Mouse (Mus musculus): ENCODE results near the gene Ccdc107.

- TF ChIP-seq POLR2A (IDR thresholded peaks at IDR 0.05; ENCODE audit: borderline replicate concordance, extremely low read depth, low read depth, low read length): no peak
- TF ChIP-seq CTCF (IDR thresholded peaks at IDR 0.05; ENCODE audit: insufficient read depth, low read length): no peak
Observed at GRCm38 (mm10) chr4:43448554-43448953, 44.1 kb upstream of the Ccdc107 start.

All from lung, adult 2 months (tissue).